Mouse (Mus musculus) lung, adult 2 months (tissue): ENCODE measurements around the gene Gm15294.

Experiments used
- CTCF ChIP-seq: fragments of 200-500 bp; IDR thresholded peaks from 2 replicates; pipeline ENCODE4 v1.5.1; 2011; ENCODE audit warnings: mild to moderate bottlenecking, low read length, control low read depth; ENCODE audit not compliant: insufficient read depth
- POLR2A ChIP-seq: fragments of 200-500 bp; IDR thresholded peaks from 2 replicates; pipeline ENCODE4 v1.6.1; 2011; ENCODE audit warnings: low read depth, mild to moderate bottlenecking, control low read depth, low read length, borderline replicate concordance; ENCODE audit errors: extremely low read depth

DNA sequence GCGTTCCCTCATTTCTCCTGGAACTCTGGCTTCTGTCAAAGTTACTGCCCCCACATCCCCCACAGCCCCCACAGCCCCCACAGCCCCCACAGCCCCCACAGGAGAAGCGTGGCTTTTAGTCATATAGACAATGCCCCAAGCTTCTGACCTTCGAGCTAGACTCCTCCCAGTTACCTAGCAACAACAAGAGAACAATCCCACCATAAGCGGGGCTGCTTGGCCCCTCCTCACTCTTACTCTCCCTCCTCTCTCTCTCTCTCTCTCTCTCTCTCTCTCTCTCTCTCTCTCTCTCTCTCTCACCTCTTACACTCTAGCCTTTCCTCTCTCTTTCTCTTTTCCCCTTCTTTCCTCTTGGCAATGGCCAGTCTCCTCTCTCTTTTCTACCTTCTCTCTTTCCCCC is 1.4 kb downstream of the Gm15294 start:
- TF ChIP-seq CTCF (no peak), POLR2A (no peak)
